Mouse (Mus musculus) lung, postnatal 4 days (tissue): ENCODE results near the gene Ywhag.

Source experiments
- DNase-seq, 2 experiments: peaks; one replicate each; pipeline ENCODE4 v3.0.0; 2021

The Ywhag gene

DNA sequence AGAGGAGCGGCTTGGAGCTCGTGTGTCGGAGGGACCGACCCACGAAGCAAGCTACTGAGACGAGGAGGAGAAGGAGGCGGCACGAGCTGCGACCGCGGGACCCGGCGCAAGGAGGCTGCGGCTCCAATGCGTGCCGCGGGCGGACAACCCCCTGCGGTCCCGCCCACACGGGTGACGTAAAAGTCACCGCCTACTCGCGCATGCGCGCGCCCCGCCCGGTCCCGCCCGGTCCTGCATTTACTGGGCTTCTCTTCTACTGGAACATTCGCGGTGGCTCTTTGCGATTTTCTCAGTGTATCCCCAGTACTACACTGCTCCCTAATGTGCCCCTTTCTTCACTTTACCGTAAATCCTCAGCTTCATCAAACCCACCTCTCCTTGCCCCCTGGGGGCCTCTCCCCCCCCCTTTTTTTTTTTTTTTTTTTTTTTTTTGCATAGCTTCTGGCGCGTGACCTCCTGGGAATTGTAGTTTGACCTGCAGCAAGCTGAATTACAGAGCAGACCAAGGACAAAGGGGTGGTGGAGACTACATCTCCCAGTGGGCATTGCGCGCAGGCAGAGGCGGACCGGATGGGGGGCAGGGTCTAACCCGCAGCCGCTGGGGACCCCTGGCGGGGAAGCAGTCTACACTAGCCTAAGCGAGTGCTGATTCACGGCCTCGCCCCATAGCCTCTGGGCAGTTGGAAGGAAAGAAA is at the start of gene Ywhag:
Gene Ywhag, minus strand, starts transcription at position 136 of the 695 bp plus-strand sequence.
- peak; percentile 98 for DNase-seq

DNA sequence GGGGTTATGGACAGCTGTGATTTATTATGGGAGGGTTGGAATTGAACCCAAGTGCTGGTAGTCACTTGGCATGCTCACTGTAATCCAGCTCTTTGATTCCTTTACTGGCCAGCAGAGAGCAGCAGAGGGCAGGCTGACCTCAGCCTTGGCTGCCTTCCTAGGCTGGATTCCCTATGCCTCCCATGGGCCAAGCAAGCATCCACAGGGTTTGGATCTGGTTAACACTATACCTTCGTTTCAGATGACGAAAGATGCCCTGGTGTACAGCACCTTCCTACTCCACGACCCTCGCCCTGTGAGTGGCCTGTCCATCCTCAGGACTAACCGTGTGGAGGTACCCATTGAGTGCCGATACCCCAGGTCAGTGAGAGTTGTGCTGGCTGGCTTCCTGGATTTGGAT is 48.0 kb upstream of the Ywhag start:
- DNase-seq = peak; percentile 56 to 73

DNA sequence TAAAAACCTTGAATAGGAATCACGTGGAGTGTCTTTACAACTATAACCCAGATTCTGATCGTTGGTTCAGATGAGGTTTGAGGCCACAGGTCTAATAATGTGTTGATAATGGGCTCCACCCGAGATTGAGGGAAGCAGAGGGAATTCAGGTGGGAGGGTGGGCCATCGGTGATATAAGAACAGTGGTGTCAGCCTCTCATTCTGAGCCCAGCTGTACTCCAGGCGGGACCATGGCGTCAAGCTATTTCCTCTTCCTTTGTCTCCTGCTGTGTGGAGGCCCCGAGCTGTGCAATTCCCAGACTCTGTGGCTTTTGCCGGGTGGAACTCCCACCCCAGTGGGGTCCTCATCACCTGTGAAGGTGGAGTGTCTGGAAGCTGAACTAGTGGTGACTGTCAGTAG is 45.5 kb upstream of the Ywhag start, which contains the start of gene Zp3:
Gene Zp3, plus strand, starts transcription at position 196 of the 400 bp plus-strand sequence.
- DNase-seq = no peak

DNA sequence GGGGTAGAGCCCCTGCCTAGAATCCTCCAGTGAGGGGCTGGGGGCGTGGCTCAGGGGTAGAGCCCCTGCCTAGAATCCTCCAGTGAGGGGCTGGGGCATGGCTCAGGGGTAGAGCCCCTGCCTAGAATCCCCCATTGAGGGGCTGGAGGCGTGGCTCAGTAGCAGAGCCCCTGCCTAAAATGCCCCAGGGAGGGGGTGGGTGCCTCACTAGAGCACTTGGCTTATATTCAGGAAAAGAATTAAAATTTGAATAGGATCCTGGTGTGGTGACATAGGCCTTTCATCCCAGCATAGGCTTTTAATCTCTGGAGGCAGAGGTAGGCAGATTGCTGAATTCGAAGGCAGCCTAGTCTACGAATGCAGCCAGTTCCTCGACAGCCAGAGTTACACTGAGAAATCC is 45.0 kb upstream of the Ywhag start:
- no peak for DNase-seq

DNA sequence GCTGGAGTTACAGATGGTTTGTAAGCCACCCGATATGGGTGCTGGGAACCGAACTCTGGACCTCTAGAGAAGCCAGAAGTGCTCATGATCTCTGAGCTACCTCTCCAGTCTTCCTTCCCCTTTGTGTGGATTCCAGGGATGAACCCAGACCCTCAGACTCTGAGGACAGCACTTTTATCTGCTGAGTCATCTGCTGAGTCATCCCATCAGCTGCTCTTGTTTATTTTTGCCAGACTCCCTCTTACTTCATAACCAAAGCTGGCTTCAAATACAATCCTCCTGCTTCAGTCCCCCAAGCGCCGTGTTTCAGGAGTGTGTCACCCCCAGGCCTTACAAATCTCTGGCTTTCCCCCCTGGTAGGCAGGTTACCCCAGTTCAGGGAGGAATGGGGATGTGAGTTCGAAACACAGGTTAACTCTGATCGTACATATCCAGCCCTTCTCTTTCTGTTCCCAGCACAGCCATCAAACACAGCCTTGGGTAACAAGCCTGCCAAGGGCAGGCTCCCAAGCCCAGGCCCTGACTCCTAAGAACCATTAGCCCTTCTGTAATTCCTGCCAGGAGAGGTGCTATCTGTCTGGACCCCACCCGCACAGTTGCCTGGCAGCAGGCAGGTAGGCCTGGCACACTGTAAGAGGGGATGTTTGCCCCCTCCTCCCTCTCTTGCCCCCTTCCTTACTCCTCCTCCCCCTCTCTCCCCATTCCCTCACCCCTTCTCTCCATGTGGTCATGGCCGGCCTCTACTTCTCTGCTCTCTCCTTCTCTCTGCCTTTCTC is 41.7 kb upstream of the Ywhag start:
- DNase-seq = no peak

DNA sequence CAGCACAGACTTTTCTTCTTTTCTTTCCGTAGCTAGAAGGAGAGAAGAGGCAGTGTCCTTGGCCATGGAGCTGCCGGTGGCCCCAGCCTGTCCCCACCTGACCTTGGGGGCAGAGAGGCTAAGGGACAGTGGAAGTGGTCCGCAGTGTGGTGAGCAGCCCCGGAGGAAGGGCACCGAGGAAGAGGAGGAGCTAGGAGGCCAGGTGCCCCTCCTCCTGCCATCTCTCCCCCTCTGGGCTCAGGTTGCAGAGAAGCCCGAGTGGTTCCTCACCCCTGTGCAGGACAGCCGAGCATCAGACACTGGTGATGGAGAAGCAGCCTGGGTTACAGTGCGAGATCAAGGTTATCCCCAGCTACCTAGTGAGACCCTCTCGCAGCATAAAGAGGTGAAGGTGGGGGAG is 39.9 kb upstream of the Ywhag start, which contains the start of gene Ssc4d:
Gene Ssc4d, minus strand, starts transcription at position 167 of the 400 bp plus-strand sequence.
- no peak for DNase-seq

DNA sequence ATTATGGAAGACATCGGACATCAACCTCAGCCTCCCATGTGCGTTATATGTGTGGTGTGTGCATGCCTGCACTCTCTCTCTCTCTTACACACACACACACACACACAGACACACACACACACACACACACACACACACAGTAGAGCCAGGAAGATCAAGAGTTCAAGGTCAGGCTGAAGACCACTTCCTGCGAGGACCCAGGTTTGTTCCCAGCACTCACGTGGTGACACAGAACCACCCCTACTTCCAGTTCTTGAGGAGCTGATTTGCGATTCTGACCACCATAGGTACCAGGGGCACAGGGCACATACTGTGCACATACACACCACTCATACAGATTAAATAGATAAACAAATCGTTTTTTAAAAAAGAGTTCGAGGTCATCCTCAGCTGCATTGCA is 37.5 kb upstream of the Ywhag start:
- DNase-seq = no peak

DNA sequence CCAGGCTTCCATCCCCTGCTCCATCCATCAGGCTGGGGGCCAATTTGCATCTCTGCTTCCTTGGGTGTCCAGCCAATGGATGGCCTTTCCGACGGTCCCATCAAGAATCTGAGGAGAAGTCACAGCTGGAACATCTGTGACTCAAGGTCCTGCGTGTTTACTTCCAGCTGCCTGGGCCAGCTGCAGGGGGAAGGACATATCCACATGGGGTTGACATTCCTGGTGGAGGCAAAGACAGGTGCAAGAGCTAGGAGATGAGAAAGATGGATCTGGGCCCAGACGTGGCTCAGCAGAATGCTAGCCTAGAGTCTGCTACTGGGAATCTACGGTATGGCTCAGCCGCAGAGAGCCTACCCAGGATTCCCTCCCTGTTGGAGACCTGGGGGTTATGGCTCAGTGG is 35.8 kb upstream of the Ywhag start:
- DNase-seq = no peak

DNA sequence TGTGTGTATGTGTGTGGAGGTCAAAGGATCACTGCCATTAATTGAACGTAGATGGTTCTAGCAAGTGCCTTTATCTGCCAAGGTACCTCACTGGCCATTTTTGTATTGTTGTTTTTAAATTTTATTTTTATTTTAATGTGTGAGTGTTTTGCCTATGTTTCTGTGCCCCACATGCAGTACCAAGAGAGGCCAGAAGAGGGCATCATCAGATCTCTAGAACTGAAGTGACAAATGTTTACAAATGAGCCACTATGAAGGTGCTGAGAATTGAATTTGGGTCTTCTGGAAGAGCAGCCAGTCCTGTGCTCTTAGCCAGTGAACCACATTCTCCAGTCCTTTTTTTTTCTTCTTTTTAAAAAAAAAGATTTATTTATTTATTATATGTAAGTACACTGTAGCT is 34.4 kb upstream of the Ywhag start:
- peak in 1 of 2 experiments; percentile 64 for DNase-seq

DNA sequence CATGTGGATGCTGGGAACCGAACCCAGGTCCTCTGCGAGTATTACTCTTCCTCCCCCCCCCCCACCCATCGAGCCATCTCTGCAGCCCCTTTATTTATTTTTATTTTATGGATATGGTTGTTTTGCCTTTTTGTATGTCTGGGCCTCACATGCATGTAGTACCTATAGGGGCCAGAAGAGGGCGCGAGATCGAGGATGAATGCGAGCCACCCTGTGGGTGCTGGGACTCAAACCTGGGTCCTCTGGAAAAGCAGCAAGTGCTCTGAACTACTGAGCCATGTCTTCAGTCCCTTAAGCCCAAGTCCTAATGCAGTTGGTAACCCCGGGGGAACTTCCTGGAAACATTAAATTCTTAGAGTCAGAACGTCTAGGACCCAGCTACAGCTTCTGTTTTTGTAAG is 32.5 kb upstream of the Ywhag start:
- no peak for DNase-seq

DNA sequence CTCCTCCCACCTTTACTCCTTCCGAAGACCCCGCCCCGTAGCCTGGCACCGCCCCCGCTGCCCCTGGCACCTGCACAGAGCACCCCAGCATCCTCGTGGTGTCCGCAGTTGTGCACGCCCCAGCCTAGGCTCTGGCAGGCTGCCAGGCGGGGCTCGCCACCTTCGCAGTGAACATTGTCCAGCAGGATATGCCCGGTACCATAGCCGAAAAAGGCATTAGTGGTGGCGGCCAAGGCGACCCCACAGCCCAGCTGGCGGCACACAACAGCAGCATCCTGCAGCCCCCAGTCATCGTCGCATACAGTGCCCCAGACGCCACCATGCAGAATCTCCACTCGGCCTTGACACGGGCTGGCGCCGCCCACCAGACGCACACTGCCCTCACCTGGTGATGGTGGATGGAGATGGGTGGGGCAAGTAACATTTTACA is 31.1 kb upstream of the Ywhag start:
- peak; percentile 46 to 67 for DNase-seq

DNA sequence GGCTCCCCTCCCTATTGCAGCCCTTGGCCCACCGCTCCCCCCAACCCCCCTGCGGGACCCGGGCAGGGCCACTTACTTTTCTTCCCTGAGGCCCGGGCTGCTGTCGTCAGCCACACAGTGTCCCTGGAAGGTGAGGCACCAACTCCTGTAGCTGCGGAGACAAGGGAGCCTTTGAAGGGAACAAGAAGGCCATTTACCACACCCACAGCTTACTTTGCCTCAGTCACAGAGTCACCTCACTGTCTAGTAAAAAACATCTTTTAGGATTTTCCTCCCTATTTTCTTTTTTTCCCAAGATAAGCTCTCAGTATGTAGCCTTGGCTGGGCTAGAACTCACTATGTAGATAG is 28.8 kb upstream of the Ywhag start:
- DNase-seq = no peak

DNA sequence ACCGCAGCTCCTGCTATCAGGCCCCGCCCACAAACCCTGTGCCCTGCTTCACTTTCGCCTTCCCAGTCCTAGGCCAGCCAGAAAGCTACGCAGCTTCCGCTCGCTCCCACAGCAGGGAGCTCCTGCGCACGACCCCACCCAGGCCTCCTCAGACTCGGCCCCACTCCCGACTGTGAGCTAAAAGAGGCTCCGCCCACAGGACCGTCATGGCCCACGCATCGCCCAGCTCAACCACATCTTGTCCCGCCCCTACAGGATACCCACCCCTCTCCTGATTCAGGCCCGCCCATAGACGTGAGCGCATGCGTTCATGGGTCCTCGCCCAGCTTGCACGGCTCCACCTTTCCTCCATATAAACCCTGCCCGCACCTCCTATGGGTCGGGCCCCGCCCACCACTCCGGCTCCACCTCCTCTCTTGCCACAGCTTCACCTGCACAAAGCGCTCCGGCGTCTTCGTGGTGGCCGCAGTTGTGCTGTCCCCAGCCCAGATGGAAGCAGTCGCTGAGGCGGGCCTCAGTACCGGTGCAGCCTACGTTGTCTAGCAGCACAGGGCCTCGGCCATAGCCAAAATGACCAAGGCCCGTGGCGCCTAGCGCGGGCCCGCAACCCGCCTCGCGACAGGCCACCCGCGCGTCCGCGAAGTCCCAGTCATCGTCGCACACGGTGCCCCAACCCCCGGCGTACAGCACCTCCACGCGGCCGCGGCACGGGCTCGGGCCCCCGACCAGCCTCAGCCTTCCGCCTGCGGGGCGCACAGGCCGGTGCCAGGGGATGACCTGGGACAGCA is 28.3 kb upstream of the Ywhag start:
- peak; percentile 99 to 100 for DNase-seq

DNA sequence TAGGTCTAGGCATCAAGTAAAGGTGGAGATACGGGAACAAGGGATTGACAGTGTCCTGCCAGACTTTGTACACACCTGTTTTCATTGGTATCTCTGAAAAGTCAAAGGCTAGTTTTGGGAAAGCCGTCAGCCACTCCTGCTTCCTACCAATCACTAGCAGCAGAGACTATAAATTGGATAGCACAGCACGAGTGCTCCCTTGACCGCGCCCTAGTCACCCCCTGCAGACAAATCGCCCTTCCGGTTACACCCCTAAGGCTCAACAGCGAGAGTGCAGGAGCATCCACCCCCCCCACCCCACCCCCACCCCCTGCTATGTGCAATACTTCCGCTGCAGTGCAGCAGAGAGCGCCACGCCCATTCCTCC is 27.7 kb upstream of the Ywhag start:
- no peak for DNase-seq

DNA sequence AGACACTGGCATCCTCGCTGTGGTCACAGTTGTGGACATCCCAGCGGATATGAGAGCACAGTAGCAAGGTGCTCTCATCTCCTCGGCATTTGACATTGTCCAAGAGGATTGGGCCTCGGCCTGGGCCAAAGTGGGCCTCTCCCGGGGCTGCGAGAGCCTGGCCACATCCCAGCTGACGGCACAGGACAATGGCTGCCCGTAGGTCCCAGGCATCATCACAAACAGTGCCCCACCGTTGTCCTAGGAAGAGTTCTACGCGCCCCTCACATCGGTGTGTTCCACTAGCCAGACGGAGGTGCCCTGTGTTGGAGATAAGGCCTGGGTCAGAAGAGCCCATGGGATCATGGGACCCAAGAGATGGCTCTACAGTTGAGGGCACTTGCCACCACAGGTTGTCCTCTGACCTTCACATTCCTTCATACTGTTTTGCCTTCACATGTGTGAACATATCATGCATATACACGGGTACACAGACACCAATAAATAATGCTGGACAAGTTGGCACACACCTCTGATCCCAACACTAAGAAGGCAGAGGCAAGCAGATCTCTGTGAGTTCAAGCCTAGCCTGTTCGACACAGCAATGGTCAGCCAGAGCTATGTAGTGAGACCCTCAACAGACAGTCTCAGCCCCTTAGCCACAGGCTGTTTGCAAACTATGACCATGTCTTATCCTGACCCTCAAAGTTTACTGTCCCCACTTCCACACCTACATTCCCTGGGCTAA is 26.7 kb upstream of the Ywhag start:
- peak in 1 of 2 experiments; percentile 29 for DNase-seq

DNA sequence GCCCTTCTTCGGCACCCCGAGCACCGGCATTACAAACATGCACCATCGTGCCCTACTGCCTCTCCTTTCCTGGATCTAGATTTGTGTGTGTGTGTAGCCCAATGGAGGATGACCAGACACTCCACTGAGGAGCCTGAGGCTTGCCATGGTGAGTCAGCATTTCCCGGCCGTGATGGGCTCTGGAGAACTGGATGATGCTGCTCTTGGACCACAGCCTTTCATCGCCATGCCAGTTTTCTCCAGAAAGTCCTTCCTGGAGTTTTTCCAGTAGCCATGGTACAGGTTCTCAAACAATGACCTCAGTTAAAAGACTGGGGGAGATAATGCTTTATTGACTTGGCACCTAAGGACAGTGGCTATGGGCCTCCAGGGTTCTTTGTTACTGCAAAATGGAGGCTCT is 25.5 kb upstream of the Ywhag start:
- DNase-seq = no peak

DNA sequence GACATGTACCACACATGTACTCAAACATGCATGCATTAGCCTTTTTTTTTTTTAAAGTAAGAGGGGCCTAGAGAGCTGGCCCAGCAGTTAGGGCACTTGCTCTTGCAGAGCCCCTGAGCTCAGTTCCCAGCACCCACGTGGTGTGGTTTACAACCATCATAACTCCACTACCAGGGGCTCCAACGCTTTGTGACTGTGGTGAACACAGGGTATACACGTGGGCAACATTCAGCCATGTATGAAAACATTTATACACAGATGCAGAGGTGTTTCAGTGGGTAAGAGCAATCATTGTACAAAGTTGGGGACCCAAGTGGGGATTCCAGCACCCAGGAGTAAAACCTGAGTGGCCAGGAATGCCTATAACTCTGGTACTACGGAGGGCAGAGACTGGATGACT is 24.0 kb upstream of the Ywhag start:
- DNase-seq = no peak

DNA sequence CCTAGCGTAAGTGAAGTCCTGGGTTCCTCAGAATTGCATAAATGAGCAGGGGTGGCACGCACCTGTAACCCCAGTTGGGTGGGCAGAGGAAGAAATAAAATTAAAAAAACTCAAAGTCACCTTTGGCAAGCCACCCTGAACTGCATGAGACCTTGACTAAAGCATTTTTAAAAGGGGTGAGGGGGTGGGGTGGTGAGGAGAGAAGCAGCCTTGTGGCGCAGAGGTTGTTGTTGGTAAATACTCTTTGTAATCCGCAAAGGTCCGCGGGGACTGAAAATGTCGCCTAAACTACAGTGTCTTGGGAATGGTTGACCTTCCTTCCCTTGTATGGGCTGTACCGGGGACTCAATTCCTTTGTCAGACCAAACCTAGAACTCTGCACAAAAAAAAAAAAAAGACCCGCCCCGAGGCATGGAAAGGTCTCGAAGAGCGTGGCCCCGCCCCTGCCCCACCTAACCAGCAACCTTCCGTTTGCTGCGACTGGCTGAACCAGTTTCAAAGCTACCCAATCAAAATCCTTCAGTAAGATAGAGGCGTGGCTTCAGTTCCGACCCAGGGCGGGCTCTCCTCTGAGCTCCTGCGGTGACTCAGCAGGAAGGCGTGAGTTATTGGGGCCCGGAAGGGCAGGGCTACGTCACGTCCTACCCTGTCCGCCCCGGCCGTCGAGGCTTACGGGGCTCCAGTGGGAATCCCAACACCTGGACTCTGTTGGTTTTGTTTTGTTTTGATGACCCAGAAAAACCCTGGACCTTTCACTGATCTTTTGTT is 23.0 kb upstream of the Ywhag start:
- peak; percentile 95 to 98 for DNase-seq

DNA sequence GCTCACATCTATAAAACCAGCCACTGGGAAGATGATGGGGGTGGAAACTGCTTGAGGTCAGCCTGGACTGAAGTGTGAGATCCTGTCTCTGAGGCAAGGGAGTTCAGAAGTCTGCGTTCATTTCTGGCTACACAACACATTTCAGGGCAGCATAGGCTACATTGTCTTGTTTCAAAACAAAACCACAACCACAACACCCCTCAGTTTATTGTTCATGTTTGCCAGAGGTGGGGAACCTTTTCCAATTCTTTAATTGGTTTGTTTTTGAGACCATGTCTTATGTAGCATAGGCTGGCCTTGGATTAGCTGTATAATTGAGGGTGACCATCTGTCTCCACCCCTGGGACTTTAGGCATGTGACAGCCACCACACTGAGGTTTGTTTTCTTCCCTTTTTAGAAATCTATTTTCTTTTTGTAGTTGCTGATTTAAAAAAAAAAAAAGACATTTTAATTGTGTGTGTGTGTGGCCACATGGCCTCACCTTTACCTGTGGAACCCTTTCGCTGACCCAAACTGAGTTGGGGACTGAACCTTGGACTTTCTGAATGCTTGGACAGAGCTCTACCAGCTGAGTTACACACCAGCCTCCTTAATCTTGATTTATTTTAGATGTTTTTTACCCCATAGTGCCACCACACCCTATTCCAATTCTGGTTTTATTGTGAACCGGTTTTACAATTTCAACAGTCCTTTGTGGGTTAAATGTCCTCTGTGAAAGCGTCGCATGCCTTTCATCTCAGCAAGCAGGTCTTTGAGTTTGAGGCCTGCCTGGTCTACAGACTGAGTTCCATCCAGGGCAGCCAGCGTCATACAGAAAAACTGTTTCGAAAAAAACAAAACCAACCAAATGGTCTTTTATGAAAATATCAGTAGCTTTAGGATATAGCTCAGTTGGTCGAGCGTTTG is 22.1 kb upstream of the Ywhag start:
- no peak for DNase-seq

DNA sequence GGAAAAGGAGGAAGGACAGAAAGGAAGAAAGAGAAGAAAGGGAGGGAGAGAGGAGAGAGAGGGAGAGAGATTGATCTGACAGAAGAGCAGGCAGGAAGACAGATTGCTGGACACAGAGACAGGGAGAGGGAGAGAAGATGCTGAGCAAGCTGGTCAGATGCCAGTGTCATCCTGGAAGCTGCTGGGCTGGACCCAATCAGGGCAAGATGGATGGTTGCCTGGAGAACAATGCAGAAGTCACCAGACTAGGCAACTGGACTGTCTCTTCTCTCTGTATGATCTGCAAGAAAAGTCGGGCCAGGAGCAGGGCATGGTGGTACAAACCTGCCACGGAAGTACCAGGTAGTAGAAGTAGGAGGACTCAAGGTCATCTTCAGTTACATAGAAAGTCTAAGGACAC is 18.4 kb upstream of the Ywhag start:
- DNase-seq = no peak

DNA sequence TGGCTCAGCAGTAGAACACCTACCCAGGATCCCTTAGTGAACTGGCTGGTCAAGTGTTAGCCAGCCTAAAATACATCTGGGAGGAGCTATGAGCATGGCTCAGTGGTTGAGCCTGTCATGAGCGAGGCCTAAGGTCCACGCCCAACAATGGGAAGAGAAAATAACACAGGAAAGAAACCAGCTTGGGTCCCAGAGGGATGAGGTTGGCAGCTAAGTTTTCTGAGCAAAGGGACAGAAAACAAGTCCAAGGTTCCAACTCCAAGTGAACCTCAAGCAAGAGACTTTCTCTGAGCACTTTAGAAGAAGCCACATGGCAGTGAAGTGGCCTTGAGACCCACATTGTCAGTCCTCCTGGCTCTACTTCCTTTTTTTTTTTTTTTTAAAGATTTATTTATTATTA is 17.2 kb upstream of the Ywhag start:
- no peak for DNase-seq
